Mouse (Mus musculus) cerebellum, adult 8-10 months (tissue): ENCODE measurements around the gene Dctn2.
"Not testable (repeated sequence)": the region's sequence is repeated elsewhere in the genome, so short reads cannot be mapped to it uniquely, and the experiment has no call there.

Experiments used
- DNase-seq: peaks from one replicate; pipeline ENCODE4 v3.0.0; 2022

The Dctn2 gene

DNA sequence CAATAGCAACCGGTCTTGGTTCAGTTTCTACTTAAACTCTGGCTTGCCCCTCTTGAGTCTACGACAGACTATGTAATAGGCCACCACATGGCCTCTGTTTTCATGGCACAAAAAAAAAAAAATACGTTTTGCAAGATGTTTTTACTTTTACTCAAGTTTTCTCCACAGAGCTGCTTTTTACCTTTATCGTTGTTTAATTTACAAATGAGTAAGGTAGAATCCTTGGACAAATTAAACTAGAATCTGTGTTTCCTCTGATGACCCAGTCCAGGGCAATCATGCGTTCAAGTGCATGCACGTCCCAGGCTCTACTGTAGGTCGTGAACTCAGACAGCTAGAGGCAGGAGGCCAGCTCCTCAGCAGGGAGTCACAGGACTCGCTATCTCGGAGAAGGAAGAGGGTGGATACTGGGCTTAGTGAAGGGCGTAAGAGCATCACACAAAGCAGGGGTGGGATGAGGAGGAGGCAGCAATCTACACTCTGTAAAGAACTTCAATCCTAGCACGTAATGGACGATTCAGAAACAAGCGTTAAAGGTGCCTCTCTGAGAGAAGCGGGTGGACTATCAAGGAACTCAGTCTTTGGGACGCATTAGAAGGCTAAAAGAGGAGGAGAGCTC, 23.5 kb downstream of the Dctn2 start:
- peak; percentile 80 for DNase-seq

DNA sequence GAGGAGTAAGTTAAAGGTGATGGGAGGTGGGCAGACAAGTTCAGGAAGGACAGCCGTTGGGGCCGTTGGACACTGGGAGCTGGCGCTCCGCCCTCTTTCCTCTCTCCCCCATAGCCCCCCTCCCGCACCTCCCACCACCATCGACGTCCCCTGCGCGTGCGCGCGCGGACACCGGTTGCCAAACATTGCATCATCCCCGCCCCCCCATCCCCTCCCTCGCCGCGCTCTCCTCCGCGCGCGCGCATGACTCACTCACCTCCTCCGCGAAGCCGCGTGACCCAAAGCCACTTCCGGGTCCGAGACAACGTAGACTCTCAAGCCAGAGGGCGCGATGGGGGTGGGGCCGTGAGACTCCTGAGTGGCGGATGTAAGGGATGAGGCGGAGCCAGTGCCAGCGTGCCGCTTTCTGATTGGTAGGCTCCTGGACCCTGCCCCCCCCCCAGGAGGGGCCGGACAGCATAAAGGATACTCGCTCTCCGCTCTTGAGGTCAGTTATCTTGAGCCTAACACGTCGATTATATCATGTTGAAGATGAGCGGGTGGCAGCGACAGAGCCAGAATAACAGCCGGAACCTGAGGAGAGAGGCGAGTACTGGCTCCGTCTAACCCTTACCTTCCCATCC, 24.2 kb downstream of the Dctn2 start:
- DNase-seq, result peak; percentile 100

DNA sequence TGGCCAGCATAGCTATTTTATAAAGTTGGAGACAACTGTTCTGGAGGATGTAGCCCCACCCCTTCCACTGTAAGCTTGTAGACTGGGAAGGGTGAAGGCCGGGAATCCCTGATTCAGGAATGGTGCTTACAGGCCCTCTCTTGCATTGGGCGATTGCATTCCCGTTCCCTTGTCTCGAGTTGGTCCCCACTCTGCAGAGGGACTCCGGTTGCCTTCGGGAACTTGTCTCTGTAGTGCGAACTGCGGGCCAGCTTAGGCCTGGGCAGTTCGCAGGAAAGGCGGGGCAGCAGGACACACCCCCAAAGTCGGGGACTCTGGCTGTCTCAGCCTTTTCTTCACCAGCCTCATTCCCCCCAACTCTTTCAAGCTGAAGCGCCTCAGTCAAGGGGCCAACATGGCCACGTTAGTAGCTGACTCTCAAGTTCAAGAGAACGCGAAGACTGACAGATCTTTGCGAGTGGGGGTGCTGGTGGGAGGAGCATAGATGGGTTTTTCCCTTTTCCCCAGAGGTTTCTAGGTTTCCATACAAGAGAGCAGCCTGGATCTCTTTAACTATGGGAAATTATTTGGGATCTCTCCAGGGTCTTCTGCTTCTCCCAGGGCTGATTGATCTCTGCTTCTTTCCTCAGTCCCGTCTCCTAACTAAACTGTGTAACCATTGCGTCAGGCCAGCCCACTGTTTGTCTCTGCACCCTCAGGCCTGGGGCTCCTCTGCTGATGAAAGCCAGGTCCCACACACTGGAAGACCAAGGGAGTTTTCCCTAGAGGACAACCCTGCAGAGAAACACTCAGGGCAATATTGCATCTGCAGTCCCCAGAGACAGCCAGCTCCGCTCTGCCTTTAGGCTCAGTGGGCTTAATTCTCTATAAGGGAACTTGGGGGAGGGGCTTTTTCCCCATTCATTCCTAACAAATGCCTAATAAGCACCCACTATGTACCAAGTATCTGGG, 25.0 kb downstream of the Dctn2 start:
- DNase-seq, result peak; percentile 40

DNA sequence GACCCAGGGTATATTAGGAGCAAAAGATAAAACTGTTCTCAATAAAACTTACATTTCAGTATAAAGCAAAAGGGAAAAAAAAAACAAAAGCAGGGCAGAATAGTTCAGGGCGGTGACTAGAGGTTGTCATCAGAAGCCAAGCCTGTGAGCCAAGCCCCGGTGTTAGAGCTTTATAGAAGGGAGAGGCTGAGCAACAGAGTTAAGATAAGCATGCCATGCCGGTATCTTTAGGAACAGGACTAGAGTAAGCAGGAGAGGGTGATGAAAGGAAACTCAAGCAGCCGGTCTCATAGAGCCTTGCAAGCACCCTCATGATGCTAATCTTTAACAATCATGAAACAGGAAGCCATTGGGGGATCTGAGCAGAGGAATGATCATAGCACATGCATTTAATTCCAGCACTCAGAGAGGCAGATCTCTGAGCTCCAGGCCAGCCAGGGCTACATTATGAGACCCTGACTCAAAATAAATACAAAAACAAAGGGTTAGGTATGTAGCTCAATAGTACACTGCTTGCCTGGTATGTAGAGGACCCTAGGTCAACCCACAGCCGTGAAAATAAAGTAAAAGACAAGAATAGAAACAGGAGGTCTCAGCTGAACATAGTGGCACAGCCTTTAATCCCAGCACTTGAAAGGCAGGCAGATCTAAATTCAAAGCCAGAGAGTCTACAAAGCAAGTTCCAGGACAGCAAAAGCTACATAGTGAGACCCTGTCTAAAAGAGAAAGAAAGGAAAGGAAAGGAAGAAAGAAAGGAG, 25.9 kb downstream of the Dctn2 start:
- DNase-seq, result no peak

DNA sequence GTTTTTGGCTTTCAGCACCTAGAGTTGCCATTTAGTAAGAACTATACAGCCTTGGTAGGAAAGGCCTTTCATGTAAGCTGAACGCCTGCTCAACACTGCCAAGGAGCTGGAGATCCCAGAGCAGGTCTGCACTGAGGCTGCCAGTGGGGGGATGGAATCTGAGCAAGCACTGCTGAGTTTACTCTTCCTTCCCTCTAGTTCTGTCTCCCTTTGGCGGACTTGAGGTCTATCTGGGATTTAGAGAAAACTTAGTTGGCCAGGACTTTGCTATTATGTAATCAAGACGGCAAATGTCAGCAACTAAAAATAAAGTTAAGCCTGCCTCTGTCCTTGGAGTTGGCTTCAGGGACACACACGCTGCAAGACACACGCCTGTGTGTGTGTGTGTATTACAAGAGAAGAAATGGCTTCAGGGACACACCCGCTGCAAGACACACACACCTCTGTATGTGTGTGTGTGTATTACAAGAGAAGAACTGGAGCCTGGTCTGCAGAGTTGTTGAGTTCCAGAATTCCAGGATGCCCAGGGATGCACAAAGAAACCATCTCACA, 26.9 kb downstream of the Dctn2 start:
- DNase-seq, result no peak

DNA sequence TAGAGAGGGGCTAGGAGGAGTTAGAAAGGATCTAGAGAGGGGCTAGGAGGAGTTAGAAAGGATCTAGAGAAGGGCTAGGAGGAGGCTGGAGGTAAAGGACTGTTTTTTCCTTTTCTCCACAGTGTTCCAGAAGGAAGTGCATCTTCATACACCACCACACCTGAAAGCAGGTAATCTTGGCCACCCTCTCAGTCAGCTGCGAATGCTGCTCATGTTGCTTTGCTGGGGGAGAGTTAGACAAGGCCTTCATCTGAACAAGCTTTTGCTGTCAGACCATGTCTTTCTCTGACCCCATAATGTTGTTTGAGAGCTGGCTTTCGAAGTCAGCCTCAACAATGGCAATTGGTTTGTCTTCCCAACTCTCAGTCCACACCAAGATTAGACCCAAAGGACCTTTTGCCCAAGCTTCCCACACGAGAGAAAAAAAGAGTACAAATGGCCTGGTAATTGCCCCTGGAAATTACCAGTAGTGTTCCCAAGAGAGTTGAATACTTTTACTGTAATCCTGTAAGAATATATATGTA, 27.5 kb downstream of the Dctn2 start:
- DNase-seq, result no peak

DNA sequence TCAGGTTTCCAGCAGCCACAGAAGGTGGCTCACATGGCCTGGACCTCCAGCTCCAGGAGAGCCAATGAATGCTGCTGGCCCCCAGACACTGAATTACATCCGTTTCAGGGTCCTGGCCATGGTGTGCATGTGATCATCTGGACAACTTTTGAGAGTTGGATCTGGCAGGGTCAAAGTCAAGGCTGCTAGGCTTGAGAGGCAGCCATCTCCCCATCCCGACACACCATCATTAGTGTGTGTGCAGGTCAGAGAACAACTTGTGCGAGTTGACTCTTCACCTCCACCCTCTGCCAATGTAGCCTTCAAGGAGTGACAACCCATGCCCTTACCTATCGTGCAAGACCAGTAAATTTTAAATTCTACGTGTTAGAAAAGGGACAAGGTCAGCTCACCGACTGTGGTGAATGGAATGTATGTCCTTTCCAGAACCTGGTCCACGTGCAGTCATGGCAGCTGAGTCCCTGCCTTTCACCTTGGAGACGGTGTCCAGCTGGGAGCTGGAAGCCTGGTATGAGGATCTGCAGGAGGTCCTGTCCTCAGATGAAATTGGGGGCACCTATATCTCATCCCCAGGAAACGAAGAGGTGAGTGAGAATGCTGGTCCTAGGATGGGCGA, 28.8 kb downstream of the Dctn2 start:
- no peak for DNase-seq

DNA sequence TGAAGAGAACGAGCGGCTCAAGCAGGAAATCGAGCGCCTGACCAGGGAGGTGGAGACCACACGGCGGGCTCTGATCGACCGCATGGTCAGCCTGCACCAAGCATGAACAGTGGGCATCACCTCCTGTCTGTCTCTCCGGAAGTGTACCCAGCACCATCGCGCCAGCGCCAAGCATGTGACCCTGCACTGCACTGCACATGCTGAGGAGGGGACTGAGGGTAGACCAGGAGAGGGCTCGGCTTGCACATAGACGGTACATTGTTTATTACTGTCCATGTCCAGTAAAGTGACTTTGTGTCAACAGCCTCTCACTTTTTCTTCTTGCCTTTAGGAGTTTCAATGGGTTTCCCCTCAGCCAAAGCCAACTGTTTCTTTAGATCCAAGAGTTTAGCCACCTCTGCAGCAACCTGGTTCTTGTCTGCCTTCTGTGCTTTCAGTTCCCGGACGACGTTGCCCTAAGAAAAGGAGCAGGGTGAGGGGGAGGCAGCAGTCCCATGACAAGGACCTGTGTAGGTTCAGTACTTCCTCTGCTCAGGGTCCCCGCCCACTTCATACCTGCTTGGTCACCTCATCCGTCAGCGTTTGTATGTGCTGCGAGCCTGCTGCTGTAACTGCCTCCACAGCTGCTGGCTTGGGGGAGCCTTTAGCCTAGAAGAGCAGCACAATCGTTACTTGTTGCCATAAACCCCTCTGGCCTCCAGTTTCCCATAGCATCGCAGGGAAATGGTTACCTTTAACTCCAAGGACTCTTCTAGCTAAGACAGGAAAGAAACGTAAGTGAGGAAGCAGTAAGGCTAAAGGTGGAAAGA, 30.0 kb downstream of the Dctn2 start:
- DNase-seq, result no peak

DNA sequence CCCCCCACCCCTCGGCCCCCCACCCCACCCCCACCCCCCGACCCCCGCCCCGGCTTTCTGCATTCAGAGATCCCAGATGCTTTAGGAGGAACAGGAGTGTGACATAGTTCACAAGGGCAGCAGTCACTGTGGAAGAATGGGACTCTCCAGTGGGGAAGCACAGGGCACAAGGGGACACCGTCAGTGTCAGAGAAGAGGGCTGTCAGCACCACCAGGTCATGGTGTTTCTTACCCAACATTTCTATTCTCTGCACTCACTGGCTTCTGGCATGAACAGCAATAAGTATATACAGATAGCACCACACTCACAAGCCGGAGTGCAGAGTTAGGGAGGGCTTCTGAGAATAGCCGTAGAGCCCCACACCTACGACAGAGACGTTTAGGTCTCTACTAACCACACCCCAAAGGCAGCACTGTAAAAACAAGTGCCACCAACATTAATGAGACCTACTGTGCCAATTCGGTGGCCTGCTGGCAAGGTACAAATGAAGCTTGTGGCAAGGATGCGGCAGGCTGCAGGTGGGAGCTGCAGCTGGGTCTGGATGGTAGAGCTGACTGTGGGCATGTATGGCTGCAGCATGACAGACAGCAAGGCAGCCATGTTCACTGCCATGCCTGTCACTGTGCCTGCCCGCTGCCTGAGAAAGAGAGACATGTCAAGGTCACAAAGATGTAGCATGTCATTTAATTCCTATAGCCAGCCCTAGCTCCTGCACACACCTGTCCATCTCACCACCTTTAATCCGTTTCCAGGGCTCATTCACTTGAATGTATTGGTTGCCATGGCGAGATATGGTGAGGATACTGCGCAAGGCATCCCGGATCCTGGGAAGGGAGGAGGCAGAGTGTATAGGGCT, 31.1 kb downstream of the Dctn2 start:
- no peak for DNase-seq

DNA sequence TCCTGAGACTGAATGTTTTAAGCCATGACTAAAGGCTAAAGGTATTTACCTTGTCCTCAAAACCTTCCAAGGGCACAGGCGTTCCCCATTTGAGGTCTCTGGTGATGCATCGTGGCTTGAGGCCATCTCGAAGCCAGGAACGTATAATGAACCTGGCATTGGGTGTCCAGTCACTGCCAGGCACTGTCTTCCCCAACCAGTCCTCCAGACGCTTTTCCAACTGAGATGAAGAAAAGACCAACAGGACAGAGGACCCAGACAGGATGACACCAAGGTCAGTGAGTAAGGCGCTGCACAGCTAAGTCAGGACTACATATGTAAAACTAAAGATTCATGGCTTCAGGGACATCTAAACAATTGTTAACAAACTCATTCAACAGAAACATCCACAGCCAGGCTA, 34.2 kb downstream of the Dctn2 start:
- no peak for DNase-seq

DNA sequence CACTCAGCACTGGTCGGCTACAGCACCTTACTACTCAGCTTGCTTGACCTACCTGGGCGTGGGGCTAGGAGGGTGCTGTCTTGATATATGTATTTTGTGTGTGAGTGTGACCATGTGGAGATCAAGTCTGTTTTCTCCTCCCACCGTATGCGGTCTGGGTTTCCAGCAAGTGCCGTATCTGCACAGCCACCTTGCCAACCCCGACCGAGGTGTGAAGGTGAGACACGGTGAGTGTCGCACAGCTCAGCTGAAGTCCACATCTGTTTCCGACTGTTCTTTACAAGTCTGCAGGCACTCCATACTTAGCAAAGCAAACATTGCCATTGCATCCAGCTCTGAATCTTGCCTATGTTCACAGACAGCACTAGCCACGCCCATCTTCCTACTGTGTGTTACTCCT, 37.0 kb downstream of the Dctn2 start:
- no peak for DNase-seq

DNA sequence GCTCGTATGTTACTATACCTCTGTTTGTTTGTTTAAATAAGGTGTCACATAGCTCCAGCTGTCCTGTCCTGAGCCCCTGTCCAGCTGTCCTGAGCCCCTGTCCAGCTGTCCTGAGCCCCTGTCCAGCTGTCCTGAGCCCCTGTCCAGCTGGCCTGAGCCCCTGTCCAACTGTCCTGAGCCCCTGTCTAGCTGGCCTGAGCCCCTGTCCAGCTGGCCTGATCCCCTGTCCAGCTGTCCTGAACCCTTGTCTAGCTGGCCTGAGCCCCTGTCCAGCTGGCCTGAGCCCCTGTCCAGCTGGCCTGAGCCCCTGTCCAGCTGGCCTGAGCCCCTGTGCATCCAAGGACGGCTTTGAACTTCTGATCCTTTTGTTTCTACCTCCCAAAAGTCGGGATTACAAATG, 43.0 kb downstream of the Dctn2 start:
- DNase-seq, result not testable (repeated sequence)

DNA sequence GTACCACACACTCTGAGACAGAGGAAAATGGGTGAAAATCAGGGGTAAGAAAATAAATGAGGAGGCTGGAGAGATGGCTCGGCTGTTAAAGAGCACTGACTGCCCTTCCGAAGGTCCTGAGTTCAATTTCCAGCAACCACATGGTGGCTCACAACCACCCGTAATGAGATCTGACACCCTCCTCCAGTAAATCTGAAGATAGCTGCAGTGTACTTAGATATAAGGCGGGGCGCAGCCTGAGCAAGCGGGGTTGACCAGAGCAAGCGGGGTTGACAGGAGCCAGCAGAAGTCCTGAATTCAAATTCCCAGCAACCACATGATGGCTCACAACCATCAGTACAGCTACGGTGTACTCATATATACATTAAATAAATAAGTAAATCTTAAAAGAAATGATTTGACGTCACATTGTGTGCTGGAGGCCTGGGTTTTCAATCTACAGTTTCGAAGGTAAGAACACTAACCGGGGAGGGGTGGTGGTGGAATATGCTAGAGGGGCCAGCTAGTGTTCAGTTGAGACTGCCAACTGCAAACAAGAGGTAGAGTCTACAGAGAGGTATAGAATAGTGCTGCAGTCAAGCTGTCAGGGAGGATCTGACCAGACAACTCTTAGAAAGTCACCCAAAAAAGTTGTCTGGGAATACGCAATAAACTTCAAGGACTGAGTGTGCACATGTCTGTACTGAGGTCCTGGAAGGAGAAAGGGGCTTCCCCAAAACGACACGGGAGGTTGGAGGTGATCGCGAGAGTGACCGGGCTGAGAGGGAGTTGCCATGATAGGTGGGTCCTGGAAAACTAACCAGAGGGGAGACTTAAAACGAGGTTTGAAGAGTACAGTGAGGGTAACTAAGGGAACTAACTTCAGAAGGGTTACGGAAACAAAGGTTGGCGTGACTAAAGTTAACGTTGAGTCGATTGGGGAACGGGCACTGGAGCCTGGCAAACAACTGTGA, 44.6 kb downstream of the Dctn2 start:
- DNase-seq, result no peak

DNA sequence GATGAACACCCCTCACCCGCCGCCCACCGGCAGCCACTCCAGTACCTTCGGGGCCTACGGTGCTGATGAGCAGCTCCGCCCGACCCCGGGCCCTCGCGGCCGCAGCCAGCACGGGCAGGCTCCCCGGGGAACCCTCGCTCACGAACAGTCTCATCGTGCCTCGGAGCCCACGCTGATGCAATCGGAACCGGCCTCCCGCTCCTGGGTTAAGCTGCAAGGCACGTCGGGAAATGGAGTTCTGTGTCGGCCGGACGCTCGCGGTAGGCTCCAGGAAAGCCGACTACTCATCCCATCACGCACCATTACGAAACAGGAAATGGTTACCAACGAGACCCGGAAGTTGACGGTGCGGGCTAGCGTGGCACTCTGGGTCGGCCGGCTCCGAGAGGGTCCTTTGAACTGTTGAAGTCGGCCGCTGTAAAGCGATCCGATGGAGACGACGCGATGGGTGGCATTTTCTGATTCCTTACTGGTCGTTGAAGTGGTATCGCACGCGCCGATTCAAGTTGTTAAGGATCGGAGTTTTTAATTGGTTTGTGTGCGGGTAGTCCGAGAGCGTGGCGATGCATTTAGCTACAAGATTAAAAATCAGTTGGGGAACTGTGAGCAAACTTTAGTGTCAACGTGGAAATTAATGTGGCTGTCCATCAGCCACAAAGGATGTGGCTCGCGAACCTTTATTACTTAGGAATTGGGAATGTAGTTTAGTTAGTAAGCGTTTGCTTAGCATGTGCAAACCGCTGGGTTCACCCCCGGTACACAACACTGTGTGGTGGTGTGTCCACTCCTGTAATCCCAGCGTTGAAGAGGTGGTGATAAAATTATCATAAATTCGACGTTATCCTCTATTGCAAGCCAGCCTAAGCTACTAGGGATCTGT, 45.5 kb downstream of the Dctn2 start, which contains the start of gene Mars:
Gene Mars (minus strand): TSS at position 311 of the 880 bp plus-strand sequence.
- DNase-seq, result peak; percentile 91

DNA sequence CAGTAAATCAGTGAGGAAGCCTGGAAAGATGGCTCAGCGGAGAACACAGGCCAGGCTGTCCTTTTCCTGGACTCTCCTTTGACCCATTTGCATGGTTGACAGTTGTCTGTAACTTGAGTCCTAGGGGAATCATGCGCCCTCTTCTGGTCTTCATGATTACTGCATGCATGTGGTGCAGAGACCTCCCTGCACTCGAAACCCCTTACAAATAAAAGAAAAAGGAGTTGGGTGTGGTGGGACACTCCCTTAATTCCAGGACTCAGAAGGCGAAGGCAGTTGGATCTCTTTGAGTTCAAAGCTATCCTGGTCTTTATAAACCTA, 46.1 kb downstream of the Dctn2 start:
- peak; percentile 84 for DNase-seq

DNA sequence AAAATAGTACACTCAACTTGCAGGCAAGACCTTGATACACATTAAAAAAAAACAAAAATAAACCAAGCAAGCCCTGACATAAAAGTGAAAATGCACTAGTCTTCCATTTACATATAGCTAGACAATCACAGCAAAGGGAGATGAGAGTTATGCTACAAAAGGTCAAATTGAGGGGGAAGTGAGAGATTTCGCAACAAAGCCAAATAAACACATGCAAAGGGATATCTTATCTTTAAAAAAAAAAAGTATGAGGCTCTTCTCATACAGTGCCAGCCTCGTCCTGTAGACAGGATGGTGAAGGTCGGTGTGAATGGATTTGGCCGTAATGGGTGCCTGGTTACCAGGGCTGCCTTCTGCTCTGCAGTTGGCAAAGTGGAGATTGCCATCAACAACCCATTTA, 46.7 kb downstream of the Dctn2 start:
- DNase-seq, result no peak

DNA sequence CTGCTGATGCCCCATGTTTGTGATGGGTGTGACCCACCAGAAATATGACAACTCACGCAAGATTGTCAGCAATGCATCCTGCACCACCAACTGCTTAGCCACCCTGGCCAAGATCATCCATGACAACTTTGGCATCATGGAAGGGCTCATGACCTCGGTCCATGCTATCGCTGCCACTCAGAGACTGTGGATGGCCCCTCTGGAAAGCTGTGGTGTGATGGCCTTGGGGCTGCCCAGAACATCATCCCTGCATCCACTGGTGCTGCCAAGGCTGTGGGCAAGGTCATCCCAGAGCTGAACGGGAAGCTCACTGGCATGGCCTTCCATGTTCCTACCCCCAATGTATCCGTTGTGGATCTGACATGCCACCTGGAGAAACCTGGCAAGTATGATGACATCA, 47.3 kb downstream of the Dctn2 start:
- DNase-seq, result not testable (repeated sequence)

DNA sequence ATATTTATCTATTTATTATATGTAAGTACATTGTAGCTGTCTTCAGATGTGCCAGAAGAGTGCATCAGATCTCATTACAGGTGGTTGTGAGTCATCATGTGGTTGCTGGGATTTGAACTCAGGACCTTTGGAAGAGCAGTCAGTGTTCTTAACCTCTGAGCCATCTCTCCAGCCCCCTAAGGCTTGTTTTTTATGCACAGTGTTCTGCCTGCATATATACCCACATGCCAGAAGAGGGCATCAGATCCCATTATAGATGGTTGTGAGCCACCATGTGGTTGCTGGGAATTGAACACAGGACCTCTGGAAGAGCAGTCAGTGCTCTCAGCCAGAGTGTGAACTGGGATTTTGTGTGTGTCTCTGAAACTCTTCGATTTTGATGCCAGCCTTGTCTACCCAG, 48.8 kb downstream of the Dctn2 start:
- DNase-seq, result not testable (repeated sequence)
